Mouse (Mus musculus) neural tube, embryonic 15.5 days (tissue): ENCODE data around the gene Cwf19l1. TPM values are rescaled to one million over a fixed set of nuclear protein-coding genes. Genes with fewer than 3 reads are reported as not detected.

Source experiments
- ATAC-seq: fragments of 200-750 bp; cut with Nextera tagmentation; 2 replicates; pipeline ENCODE4 v1.8.0; 2017; ENCODE audit warnings: mild to moderate bottlenecking, moderate TSS enrichment, moderate library complexity; ENCODE audit not compliant: low FRiP score
- H3K27ac ChIP-seq: fragments of 300-500 bp; sonication (generic); replicated peaks from 2 replicates; pipeline ENCODE4 v1.5.1; 2015; ENCODE audit warnings: mild to moderate bottlenecking, inconsistent platforms
- H3K27me3 ChIP-seq: fragments of 300-500 bp; sonication (generic); replicated peaks from 2 replicates; pipeline ENCODE4 v1.6.1; 2015; ENCODE audit warnings: inconsistent platforms
- H3K36me3 ChIP-seq: fragments of 300-500 bp; sonication (generic); 2 replicates; pipeline ENCODE4 v1.6.1; 2015; ENCODE audit warnings: inconsistent platforms
- H3K4me1 ChIP-seq: fragments of 300-500 bp; sonication (generic); 2 replicates; pipeline ENCODE4 v1.6.1; 2015; ENCODE audit warnings: inconsistent platforms
- H3K4me2 ChIP-seq: fragments of 300-500 bp; sonication (generic); 2 replicates; pipeline ENCODE4 v1.6.1; 2015; ENCODE audit warnings: inconsistent platforms, mild to moderate bottlenecking, moderate library complexity
- H3K4me3 ChIP-seq: fragments of 300-500 bp; sonication (generic); replicated peaks from 2 replicates; pipeline ENCODE4 v1.5.1; 2015; ENCODE audit warnings: mild to moderate bottlenecking, inconsistent platforms
- H3K9ac ChIP-seq: fragments of 300-500 bp; sonication (generic); replicated peaks from 2 replicates; pipeline ENCODE4 v1.6.1; 2015; ENCODE audit warnings: mild to moderate bottlenecking, inconsistent platforms
- H3K9me3 ChIP-seq: fragments of 300-500 bp; sonication (generic); replicated peaks from 2 replicates; pipeline ENCODE4 v1.6.1; 2016; ENCODE audit warnings: inconsistent platforms
- WGBS: fragments of 180-500 bp; shearing (Covaris S2); methylation state at CpG from one replicate; pipeline ENCODE4 v1.1.7; 2015; ENCODE audit warnings: mixed read lengths; 5-methylcytosine and 5-hydroxymethylcytosine counted together
- polyA plus RNA-seq: library from polyadenylated mRNA; unstranded; fragments of >200 nt; fragmentation: Nextera tagmentation; extraction: Ambion mirVana; gene quantifications from 2 replicates; pipeline ENCODE4 v1.2.1, GENCODE M21; 2015

Cwf19l1 gene
- polyA plus RNA-seq = 29.8 and 31.1 TPM in 2 replicates

DNA sequence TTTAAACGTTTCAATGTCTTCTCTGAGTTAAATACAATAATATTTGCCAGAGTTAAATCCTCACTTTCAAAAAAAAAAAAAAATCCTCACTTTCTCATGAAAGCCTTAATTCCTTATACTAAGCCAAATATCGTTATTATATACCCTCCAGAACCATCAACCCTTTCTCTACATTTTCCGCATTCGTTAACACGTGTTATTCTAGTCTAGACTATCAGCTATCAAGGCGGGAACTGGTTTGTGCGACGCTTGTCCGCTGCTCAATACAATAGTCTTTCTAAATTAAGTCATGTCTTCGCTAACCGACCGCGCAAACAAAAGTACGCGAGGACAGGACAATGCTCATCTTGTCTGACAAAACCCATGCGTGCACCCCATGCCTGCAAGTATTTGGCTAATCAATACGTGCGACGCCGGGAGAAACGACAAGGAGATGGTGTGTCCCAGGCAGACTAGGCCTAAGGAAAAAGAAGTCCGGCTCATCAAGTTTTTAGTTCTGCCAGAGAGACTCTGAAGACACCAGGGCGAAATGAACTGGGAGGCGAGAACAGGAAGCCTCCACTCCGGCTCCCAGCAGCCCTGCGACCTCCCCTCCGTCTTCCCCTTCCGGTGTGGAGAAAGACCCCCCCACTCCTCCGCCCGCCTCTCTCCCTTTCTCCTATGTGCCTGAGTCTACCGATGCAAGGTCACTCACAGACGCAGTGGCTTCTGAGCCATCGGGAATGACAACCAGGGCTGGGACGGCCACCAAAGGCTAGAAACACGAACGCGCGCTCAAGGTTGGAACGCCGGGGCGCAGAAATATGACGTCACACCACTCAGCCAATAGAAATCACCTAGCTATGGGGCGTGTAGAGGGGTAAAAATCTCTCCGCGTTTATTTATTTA is at the start of gene Cwf19l1:
Cwf19l1 (minus strand) TSS at position 805 of the 888 bp plus-strand sequence.
- peaks cover 40% of the 10 kb centered on the region for H3K36me3 ChIP-seq
- H3K27ac ChIP-seq = peak within 1 kb of the TSS; percentile 97
- peak within 1 kb of the TSS; percentile 63 for H3K4me2 ChIP-seq
- ATAC-seq = peak; percentile 89
- peak within 1 kb of the TSS; percentile 76 for H3K9ac ChIP-seq
- H3K27me3 ChIP-seq = no peaks in the 10 kb centered on the region
- peak within 1 kb of the TSS; percentile 66 for H3K4me3 ChIP-seq
- WGBS = under 1% methylated on average over 45 of the region's 45 CpGs
- no peaks in the 10 kb centered on the region for H3K9me3 ChIP-seq
- H3K4me1 ChIP-seq = peaks cover 14% of the 10 kb centered on the region

DNA sequence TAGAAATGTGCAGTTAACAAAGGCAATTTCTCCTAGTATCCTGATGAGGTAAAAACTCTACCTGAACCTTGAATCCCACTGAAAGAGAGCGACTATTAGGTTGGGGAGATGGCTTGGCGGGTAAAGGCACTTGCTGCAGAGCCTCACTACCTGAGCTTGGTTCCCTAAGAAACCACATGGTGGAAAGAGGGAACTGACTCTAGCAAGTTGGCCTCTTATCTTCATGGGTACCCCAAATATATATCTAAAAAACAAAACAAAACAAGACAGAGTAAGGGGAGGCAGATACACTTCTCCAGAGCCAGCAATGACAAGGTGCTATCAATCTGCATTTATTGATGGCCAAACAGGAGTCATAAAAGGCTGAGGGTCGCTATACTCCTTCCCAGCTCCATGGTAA is 48.3 kb upstream of the Cwf19l1 start:
- H3K4me3 ChIP-seq = no peak overlapping the region
- H3K9me3 ChIP-seq = no peaks in the 10 kb centered on the region
- no peak overlapping the region for H3K4me2 ChIP-seq
- no peaks in the 10 kb centered on the region for H3K36me3 ChIP-seq
- H3K4me1 ChIP-seq = no peaks in the 10 kb centered on the region
- no peak for ATAC-seq
- WGBS = 63% methylated on average over 3 of the region's 3 CpGs
- no peak overlapping the region for H3K27ac ChIP-seq
- H3K9ac ChIP-seq = no peak overlapping the region
- H3K27me3 ChIP-seq = no peaks in the 10 kb centered on the region

- H3K36me3 ChIP-seq = no peaks in the 10 kb centered on the region
- no peak overlapping the region for H3K4me3 ChIP-seq
- no peak for ATAC-seq
- H3K4me1 ChIP-seq = no peaks in the 10 kb centered on the region
- no peak overlapping the region for H3K9ac ChIP-seq
- H3K4me2 ChIP-seq = no peak overlapping the region
- H3K27me3 ChIP-seq = no peaks in the 10 kb centered on the region
- WGBS = 82% methylated on average over 1 of the region's 1 CpGs
- peaks cover 8% of the 10 kb centered on the region; the same call in 1 of the 2 replicates for H3K9me3 ChIP-seq
- no peak overlapping the region for H3K27ac ChIP-seq
These were observed 44.8 kb upstream of the Cwf19l1 start for GRCm38 (mm10) chr19:44180502-44180901.

GRCm38 (mm10) chr19:44176741-44177140 is 41.1 kb upstream of the Cwf19l1 start:
- ATAC-seq = no peak
- 90% methylated on average over 3 of the region's 3 CpGs for WGBS

DNA sequence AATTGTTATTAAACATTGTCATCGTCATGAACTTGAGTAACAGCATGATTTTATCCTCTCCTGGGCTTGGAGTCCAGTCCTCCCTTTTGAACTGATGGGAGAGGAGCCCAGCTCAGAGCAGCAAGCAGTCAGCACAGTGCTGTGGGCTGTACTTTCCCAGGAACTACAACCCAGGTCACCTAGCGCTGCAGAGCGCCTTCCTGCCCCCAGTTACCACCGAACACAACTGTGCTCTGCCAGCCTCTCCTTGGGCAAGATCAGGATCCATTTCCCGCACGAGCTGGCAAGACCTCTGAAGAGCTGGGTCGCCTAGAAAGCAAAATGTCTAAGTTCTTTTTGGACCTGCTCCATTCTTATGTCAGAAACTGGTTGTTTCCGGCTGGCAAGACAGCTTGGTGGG is 39.2 kb upstream of the Cwf19l1 start:
- no peak overlapping the region for H3K9ac ChIP-seq
- H3K4me3 ChIP-seq = no peak overlapping the region
- WGBS = 69% methylated on average over 8 of the region's 8 CpGs
- H3K27ac ChIP-seq = no peak overlapping the region
- H3K27me3 ChIP-seq = no peaks in the 10 kb centered on the region
- no peak for ATAC-seq
- peaks cover 8% of the 10 kb centered on the region; the same call in 1 of the 2 replicates for H3K9me3 ChIP-seq
- H3K4me1 ChIP-seq = no peaks in the 10 kb centered on the region
- no peaks in the 10 kb centered on the region for H3K36me3 ChIP-seq
- H3K4me2 ChIP-seq = no peak overlapping the region

More at GRCm38 (mm10) chr19:44176741-44177140, 41.1 kb upstream of the Cwf19l1 start:
- peaks cover 8% of the 10 kb centered on the region; the same call in 1 of the 2 replicates for H3K9me3 ChIP-seq
- H3K4me1 ChIP-seq = no peaks in the 10 kb centered on the region
- no peaks in the 10 kb centered on the region for H3K36me3 ChIP-seq
- H3K4me3 ChIP-seq = no peak overlapping the region
- H3K27ac ChIP-seq = no peak overlapping the region
- H3K4me2 ChIP-seq = no peak overlapping the region
- H3K9ac ChIP-seq = no peak overlapping the region
- no peaks in the 10 kb centered on the region for H3K27me3 ChIP-seq

DNA sequence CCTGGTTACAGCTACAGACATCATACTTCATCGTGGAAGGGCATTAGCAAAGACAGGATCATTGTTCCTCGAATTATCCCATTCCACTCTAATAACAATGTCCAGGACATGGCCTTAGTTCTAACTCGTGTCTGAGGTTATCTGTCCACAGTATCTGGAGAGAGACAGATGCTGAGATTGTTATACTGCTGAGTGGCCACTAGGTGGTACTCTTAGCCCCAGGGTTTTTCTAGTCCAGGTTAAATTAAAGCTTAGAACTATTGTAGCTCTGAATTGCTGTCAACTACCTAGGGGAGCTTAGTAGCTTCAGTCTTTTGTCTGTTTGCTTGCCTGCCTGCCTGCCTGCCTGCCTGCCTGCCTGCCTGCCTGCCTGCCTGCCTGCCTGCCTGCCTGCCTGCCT is 25.8 kb upstream of the Cwf19l1 start:
- no peaks in the 10 kb centered on the region for H3K4me1 ChIP-seq
- H3K9me3 ChIP-seq = no peaks in the 10 kb centered on the region
- H3K4me3 ChIP-seq = no peak overlapping the region
- no peaks in the 10 kb centered on the region; the same call in 1 of the 2 replicates for H3K27me3 ChIP-seq
- H3K27ac ChIP-seq = no peak overlapping the region
- no peak for ATAC-seq
- 17% methylated on average over 3 of the region's 3 CpGs for WGBS
- H3K36me3 ChIP-seq = no peaks in the 10 kb centered on the region
- no peak overlapping the region for H3K4me2 ChIP-seq
- no peak overlapping the region for H3K9ac ChIP-seq

DNA sequence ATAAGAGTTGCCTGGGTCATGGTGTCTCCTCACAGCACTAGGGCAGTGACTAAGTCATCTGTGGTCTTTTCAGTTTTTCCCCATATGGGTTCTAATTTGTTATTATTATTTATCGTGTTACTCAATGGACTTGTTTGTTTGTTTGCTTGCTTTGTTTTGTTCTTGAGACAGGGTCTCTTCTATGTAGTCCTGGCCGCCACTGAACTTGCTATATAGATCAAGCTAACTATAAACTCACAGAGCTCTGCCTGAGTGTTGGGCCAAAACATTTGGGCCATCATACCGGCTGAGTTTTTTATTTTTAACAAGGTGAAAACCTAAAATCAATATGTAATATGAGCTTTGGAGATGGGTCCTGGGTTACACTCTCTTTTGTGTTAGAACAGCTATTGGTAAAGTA is 23.7 kb upstream of the Cwf19l1 start:
- Histone ChIP-seq H3K36me3 (no peaks in the 10 kb centered on the region), H3K9me3 (no peaks in the 10 kb centered on the region), H3K27ac (no peak overlapping the region), H3K4me3 (no peak overlapping the region), H3K4me2 (no peak overlapping the region), H3K4me1 (no peaks in the 10 kb centered on the region), H3K9ac (no peak overlapping the region), H3K27me3 (peaks cover 13% of the 10 kb centered on the region)
- no peak for ATAC-seq
- WGBS = 89% methylated on average over 3 of the region's 3 CpGs

DNA sequence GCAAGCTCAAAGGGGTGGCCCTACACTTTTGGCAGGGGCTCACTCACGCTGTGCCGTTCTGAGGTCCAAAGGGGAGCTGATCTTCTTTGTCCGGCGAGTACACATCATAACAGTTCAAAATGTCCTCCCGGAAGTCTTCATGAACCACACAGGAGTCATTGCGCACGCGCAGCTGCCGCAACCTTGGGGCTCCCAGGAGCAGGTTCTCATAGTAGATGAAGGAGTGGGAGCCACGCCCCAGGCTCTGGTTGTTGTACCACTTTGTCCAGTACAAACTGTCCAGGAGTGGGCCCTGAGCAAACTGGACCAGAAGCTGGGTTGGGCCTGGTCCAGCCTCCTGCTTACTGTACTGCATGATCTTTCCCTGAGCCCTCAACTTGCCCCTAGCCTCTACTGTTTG is 21.3 kb upstream of the Cwf19l1 start:
- no peak overlapping the region for H3K27ac ChIP-seq
- WGBS = 98% methylated on average over 10 of the region's 10 CpGs

GRCm38 (mm10) chr19:44153781-44154180 is 18.1 kb upstream of the Cwf19l1 start:
- H3K36me3 ChIP-seq = no peaks in the 10 kb centered on the region
- H3K9me3 ChIP-seq = no peaks in the 10 kb centered on the region
- H3K27ac ChIP-seq = no peak overlapping the region
- no peak overlapping the region for H3K4me2 ChIP-seq
- no peaks in the 10 kb centered on the region for H3K4me1 ChIP-seq
- H3K4me3 ChIP-seq = no peak overlapping the region
- 81% methylated on average over 5 of the region's 5 CpGs for WGBS
- H3K9ac ChIP-seq = no peak overlapping the region
- peaks cover 37% of the 10 kb centered on the region for H3K27me3 ChIP-seq
- no peak for ATAC-seq

More for the DNA sequence above, 21.3 kb upstream of the Cwf19l1 start:
- H3K36me3 ChIP-seq = no peaks in the 10 kb centered on the region
- H3K4me2 ChIP-seq = no peak overlapping the region
- H3K9me3 ChIP-seq = no peaks in the 10 kb centered on the region
- H3K27me3 ChIP-seq = peaks cover 28% of the 10 kb centered on the region
- H3K4me3 ChIP-seq = no peak overlapping the region
- H3K4me1 ChIP-seq = no peaks in the 10 kb centered on the region
- no peak for ATAC-seq
- H3K9ac ChIP-seq = no peak overlapping the region

- no peaks in the 10 kb centered on the region; the same call in none of the 2 replicates for H3K36me3 ChIP-seq
- no peak overlapping the region for H3K27ac ChIP-seq
- H3K9ac ChIP-seq = no peak overlapping the region
- no peaks in the 10 kb centered on the region for H3K9me3 ChIP-seq
- no peak for ATAC-seq
- WGBS = 82% methylated on average over 2 of the region's 2 CpGs
- peaks cover 27% of the 10 kb centered on the region for H3K27me3 ChIP-seq
- H3K4me1 ChIP-seq = peaks cover 21% of the 10 kb centered on the region
- H3K4me2 ChIP-seq = no peak overlapping the region
- H3K4me3 ChIP-seq = no peak overlapping the region
These were observed 13.3 kb upstream of the Cwf19l1 start for GRCm38 (mm10) chr19:44148991-44149390.

- Histone ChIP-seq H3K27me3 (peaks cover 23% of the 10 kb centered on the region), H3K4me3 (no peak overlapping the region), H3K27ac (no peak overlapping the region), H3K9me3 (no peaks in the 10 kb centered on the region), H3K4me2 (no peak overlapping the region), H3K36me3 (peaks cover 6% of the 10 kb centered on the region), H3K9ac (no peak overlapping the region), H3K4me1 (peaks cover 21% of the 10 kb centered on the region)
- 35% methylated on average over 2 of the region's 2 CpGs for WGBS
- no peak for ATAC-seq
These were observed 12.7 kb upstream of the Cwf19l1 start for GRCm38 (mm10) chr19:44148345-44148744.

GRCm38 (mm10) chr19:44146951-44147350 is 11.3 kb upstream of the Cwf19l1 start:
- Histone ChIP-seq H3K27me3 (peaks cover 13% of the 10 kb centered on the region), H3K27ac (no peak overlapping the region), H3K36me3 (peaks cover 20% of the 10 kb centered on the region), H3K4me2 (no peak overlapping the region), H3K4me3 (no peak overlapping the region), H3K4me1 (peaks cover 21% of the 10 kb centered on the region), H3K9me3 (no peaks in the 10 kb centered on the region), H3K9ac (no peak overlapping the region)
- ATAC-seq = no peak
- 98% methylated on average over 8 of the region's 8 CpGs for WGBS
